Mouse (Mus musculus) midbrain, embryonic 12.5 days (tissue): ENCODE results near the gene Cbr1. TPM values are rescaled to one million over a fixed set of nuclear protein-coding genes. Genes with fewer than 3 reads are reported as not detected.

ENCODE experiments used
- ATAC-seq: fragments of 200-750 bp; cut with Nextera tagmentation; 2 replicates; pipeline ENCODE4 v1.8.0; 2017; ENCODE audit warnings: low read depth, moderate TSS enrichment, moderate library complexity; ENCODE audit not compliant: low FRiP score
- H3K27ac ChIP-seq: fragments of 300-500 bp; sonication (generic); replicated peaks from 2 replicates; pipeline ENCODE4 v1.5.1; 2016; ENCODE audit warnings: mild to moderate bottlenecking
- H3K27me3 ChIP-seq: fragments of 300-500 bp; sonication (generic); 2 replicates; pipeline ENCODE4 v1.6.1; 2016; ENCODE audit warnings: mild to moderate bottlenecking
- H3K36me3 ChIP-seq: fragments of 300-500 bp; sonication (generic); 2 replicates; pipeline ENCODE4 v1.6.1; 2016
- H3K4me1 ChIP-seq: fragments of 300-500 bp; sonication (generic); 2 replicates; pipeline ENCODE4 v1.6.1; 2016
- H3K4me2 ChIP-seq: fragments of 300-500 bp; sonication (generic); replicated peaks from 2 replicates; pipeline ENCODE4 v1.6.1; 2016; ENCODE audit warnings: mild to moderate bottlenecking, moderate library complexity
- H3K4me3 ChIP-seq: fragments of 300-500 bp; sonication (generic); 2 replicates; pipeline ENCODE4 v1.5.1; 2016; ENCODE audit warnings: mild to moderate bottlenecking
- H3K9ac ChIP-seq: fragments of 300-500 bp; sonication (generic); replicated peaks from 2 replicates; pipeline ENCODE4 v1.6.1; 2016; ENCODE audit warnings: mild to moderate bottlenecking, moderate library complexity
- H3K9me3 ChIP-seq: fragments of 300-500 bp; sonication (generic); 2 replicates; pipeline ENCODE4 v1.6.1; 2016; ENCODE audit warnings: mild to moderate bottlenecking
- WGBS: fragments of 180-500 bp; shearing (Covaris S2); methylation state at CpG from one replicate; pipeline ENCODE4 v1.1.7; 2016; 5-methylcytosine and 5-hydroxymethylcytosine counted together
- polyA plus RNA-seq: library from polyadenylated mRNA; unstranded; fragments of >200 nt; fragmentation: Nextera tagmentation; extraction: Ambion mirVana; gene quantifications from 2 replicates; pipeline ENCODE4 v1.2.1, GENCODE M21; 2016

The Cbr1 gene
- polyA plus RNA-seq, 1 experiment from 2014 or later: 111 TPM

DNA sequence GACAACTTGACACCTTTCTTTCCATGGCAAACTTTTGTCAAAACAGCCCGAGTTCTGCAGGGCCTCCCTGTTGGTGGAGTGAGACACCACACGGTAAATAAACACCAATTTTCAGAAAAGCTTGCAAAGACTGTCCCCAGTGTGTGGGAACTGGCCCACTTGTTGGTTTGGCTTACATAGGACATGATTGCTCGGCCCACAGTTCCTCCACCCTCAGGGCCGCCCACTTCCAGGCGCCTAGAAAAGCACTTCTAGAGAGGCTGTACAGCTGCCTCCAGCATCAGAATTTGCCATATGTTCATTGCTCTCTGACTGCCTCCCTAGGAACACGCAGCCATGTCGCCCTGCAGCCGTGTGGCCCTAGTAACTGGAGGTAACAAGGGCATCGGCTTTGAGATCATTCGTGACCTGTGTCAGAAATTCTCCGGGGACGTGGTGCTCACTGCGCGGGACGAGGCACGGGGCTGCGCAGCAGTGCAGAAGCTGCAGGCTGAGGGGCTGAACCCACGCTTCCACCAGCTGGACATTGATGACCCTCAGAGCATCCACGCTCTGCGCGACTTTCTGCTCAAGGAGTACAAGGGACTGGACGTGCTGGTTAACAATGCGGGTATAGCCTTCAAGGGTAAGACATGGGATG is 22.2 kb downstream of the Cbr1 start, which contains the start of gene Gm5678:
Gm5678 (plus strand) TSS at position 337 of the 640 bp plus-strand sequence.
- WGBS: 83% methylated on average over 23 of the region's 23 CpGs
- H3K9ac ChIP-seq: no peak within 1 kb of the TSS
- no peak for ATAC-seq
- no peak within 1 kb of the TSS for H3K4me3 ChIP-seq
- no peaks in the 10 kb centered on the region for H3K4me1 ChIP-seq
- H3K9me3 ChIP-seq: no peaks in the 10 kb centered on the region
- H3K4me2 ChIP-seq: no peak within 1 kb of the TSS
- no peaks in the 10 kb centered on the region for H3K27me3 ChIP-seq
- H3K36me3 ChIP-seq: no peaks in the 10 kb centered on the region
- H3K27ac ChIP-seq: no peak within 1 kb of the TSS

DNA sequence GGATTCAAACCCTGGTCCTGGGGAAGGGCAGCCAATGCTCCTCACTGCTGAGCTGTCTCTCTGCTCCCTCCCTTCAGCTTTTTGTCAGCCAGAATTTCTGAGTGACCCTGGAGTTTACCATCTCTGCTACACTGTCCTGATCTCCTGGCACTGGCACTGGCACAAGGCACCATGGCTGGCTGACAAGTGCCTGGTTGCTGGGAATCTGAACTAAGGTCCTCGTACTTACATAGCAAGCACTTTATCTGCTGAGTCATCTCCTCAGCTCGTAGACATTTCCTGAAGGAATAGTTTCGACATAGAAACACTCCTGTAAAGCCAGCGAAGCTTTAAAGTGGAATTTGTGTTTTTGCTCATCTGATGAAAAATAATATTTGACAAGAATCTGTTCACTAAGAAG is 38.4 kb downstream of the Cbr1 start:
- ATAC-seq: no peak
- Histone ChIP-seq H3K9me3 (no peaks in the 10 kb centered on the region), H3K4me2 (no peak overlapping the region), H3K27me3 (no peaks in the 10 kb centered on the region), H3K27ac (no peak overlapping the region), H3K36me3 (no peaks in the 10 kb centered on the region), H3K9ac (no peak overlapping the region), H3K4me1 (no peaks in the 10 kb centered on the region), H3K4me3 (no peak overlapping the region)
- 82% methylated on average over 4 of the region's 4 CpGs for WGBS

DNA sequence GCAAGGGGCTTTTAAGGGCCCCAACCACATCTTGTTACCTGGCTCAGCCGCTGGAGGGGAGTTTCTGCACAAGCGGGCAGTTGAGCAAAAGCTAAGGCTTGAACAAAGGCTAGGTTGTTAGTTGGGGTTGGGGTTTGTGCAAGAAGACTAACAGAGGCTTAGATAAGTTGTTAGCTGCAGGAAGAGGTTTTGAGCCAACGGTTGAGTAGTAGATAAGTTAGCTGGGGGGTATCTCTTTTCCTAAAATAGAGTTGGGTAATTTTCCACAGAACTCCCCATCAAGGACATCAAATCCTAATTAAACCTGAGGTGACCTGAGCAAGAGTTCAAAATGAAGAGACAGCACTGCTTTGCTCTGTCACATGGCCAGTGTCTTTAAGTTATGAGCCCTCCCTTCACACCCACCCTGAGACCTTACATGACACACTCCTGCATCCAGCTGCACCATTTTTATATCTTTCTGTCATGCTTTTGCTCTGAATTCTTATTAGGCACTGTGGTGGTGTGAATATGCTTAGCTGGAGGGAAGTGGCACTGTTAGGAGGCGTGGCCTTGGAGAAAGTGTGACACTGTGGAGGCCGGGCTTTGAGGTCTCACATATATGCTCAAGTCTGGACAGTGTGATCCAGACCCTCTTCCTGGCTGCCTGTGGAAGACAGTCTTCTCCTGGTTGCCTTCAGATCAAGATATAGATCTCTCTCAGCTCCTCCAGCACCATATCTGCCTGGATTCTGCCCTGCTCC is 43.0 kb downstream of the Cbr1 start:
- H3K9me3 ChIP-seq: no peaks in the 10 kb centered on the region
- H3K9ac ChIP-seq: no peak overlapping the region
- ATAC-seq: no peak
- H3K4me3 ChIP-seq: no peak overlapping the region
- no peak overlapping the region for H3K27ac ChIP-seq
- H3K4me2 ChIP-seq: no peak overlapping the region
- no peaks in the 10 kb centered on the region for H3K36me3 ChIP-seq
- 84% methylated on average over 5 of the region's 5 CpGs for WGBS
- H3K27me3 ChIP-seq: no peaks in the 10 kb centered on the region
- no peaks in the 10 kb centered on the region for H3K4me1 ChIP-seq

Other genes starting within 250 kb of the Cbr1 start
- gene Setd4, start 1.8 kb upstream of the Cbr1 start, polyA plus RNA-seq: 15.1 and 15.6 TPM in 2 replicates
- gene Gm5678, start 22.2 kb downstream of the Cbr1 start, polyA plus RNA-seq: not detected in 2 replicates
- 0.59 and 0.65 TPM in 2 replicates for gene Cbr3, start 77.4 kb downstream of the Cbr1 start, polyA plus RNA-seq
- gene Dop1b, start 106.1 kb downstream of the Cbr1 start, polyA plus RNA-seq: 21.7 and 21.9 TPM in 2 replicates
- gene Morc3, start 226.3 kb downstream of the Cbr1 start, polyA plus RNA-seq: 34.6 and 40.0 TPM in 2 replicates